Mouse (Mus musculus) liver, adult (tissue): ENCODE data around the gene Trdmt1.

Experiments
- GATA4 ChIP-seq: IDR thresholded peaks from 2 replicates; pipeline ENCODE4 v1.6.1; 2014; ENCODE audit warnings: mild to moderate bottlenecking, low read length; ENCODE audit not compliant: insufficient replicate concordance

Trdmt1 gene

GRCm38 (mm10) chr2:13527531-13527930, 16.9 kb downstream of the Trdmt1 start:
- no peak for TF ChIP-seq GATA4

- no peak; the same call in 1 of the 2 replicates for TF ChIP-seq GATA4
Observed at GRCm38 (mm10) chr2:13527125-13527524, 17.3 kb downstream of the Trdmt1 start.

- TF ChIP-seq GATA4, result no peak
Observed at GRCm38 (mm10) chr2:13526205-13526604, 18.3 kb downstream of the Trdmt1 start.

GRCm38 (mm10) chr2:13523540-13524456, 20.7 kb downstream of the Trdmt1 start:
- TF ChIP-seq GATA4, result peak; percentile 87

DNA sequence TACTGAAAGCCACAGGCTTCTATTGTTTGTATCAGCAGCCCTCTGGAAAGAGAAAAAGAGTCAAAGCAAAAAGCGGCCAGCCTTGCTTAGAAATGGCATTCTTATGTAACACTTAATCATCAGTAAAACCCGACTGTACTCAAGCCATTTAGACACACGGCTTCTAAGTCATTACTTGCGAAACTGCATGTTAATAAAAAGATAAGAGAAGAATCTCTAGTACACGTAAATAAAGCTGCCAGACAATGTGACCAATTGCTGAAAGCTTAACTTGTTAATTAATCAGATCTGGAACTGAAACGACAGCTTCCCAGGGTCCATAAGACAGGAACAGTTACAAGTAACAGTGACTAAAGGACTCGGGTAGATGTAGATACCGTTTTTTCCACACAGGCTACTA, 22.4 kb downstream of the Trdmt1 start:
- TF ChIP-seq GATA4, result no peak

DNA sequence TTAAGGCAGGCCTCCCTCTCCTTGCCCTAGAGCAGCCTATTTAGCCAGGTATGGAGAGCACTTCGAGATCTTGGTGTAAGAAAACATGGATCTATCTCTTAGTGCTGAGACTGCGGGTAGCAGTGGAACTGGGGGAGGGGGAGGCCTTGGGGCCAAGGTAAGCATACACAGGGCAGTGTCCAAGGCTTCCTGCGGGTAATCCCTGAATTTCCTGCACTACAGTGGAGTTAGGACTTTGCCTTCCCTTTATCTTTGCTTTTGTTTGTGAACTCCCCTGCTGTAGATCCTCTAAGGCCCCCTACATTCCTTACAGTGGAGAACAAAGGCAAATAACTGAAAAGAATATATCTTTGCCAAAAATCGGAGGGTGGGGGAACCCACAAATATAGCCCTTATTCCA, 29.5 kb downstream of the Trdmt1 start:
- TF ChIP-seq GATA4, result no peak

DNA sequence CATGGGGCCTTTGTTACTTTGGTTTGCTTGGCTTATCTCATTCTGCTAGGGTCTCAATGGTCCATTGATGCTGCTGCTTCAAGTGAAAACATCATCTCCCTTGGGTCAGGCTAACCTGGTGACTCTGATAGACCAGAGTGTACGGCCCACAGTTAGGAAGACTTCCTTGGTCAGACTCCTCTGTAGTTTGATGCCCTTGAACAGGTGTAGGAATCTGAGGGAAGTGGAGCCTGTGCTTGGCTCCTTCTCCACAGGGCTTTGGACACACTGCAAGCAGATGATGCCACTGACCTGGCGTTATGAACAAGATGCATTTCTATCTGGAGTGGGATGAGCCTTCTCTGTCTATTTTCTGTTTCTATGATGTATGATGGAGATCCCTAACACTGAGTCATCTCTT, 41.8 kb downstream of the Trdmt1 start:
- TF ChIP-seq GATA4, result no peak

GRCm38 (mm10) chr2:13501553-13501952, 42.9 kb downstream of the Trdmt1 start:
- TF ChIP-seq GATA4, result no peak

GRCm38 (mm10) chr2:13500298-13500999, 44.0 kb downstream of the Trdmt1 start:
- TF ChIP-seq GATA4, result no peak

- TF ChIP-seq GATA4, result no peak
Observed at GRCm38 (mm10) chr2:13499196-13499595, 45.3 kb downstream of the Trdmt1 start.

DNA sequence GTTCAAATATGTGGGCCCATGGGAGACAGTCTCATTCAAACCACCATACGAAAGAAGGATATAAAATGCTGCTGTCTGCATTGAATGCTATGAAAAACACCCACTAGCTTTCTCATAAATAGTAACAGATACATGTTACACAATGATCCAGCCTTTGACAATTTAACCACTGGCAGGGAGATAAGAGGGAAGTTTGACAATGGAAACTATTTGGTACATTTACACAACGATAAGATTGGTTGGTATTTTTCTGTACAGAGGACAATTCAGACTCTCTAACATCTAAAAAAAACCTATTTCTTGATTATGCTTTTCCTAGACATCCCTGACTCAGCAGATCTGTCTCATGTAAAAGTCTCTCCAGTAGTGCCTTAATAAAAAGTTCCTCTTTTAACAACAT, 48.4 kb downstream of the Trdmt1 start:
- peak; percentile 86 for TF ChIP-seq GATA4

DNA sequence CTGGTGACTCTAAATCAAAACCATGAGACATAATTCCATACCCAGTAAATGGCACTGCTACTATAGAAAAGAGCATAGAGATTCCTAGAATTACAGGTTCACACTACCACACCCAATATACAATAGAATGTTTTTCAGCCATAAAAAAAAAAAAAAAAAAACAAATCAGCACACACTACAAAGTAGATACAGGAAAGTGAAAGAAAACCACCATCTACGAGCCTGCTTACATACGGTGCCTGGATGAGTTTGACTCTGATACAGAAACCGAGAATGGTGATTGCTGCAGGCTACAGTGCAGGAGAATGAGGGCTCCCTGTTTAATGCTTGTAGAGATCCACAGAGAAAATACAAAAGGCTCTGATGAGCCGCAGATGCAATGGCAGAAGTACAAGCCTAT, 51.5 kb downstream of the Trdmt1 start:
- no peak for TF ChIP-seq GATA4

GRCm38 (mm10) chr2:13491734-13492133, 52.7 kb downstream of the Trdmt1 start, which contains the start of gene Cubn:
Gene Cubn (minus strand): TSS chr2:13491813.
- no peak for TF ChIP-seq GATA4

DNA sequence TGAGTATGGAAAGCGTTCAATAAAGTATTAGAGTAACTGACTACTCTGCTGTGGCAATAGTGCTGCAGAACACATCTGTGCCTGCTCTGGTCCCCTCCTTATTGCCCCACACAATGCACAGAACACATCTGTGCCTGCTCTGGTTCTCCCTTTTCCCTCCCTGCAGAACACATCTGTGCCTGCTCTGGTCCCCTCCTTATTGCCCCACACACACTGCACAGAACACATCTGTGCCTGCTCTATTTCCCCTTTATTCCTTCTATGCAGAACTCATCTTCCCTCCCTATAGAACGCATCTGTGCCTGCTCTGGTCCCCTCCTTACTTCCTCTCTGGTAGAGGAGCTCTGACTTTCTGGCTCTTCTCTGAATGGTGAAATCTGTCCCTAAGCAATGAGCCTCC, 54.0 kb downstream of the Trdmt1 start:
- TF ChIP-seq GATA4, result no peak

DNA sequence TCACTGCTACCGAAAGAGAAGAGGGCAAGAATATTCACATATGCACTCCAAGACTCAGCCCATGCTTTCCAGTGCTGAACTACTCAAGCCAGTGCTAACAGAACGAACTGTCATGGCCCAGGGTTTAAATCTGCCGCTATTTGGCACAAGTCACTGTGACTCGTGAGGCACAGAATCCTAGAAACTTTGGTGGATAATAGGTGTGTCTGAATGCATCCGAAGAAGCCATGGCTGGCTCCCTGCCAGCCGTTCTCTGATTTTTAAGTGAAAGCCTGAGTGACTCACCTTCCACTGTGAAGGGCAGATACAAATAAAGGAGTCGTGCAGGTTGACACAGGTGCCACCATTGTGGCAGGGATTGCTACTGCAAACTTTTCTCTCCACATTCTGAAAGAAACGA, 58.0 kb downstream of the Trdmt1 start:
- TF ChIP-seq GATA4, result no peak

GRCm38 (mm10) chr2:13484566-13484965, 59.9 kb downstream of the Trdmt1 start:
- no peak for TF ChIP-seq GATA4
